Mouse (Mus musculus): ENCODE data around the gene Batf. TPM values are rescaled to one million over a fixed set of nuclear protein-coding genes. Genes with fewer than 3 reads are reported as not detected.
A peak's percentile ranks its signal among the peaks of the same experiment; 100 is the strongest.

Gene Batf
- total and polyA plus RNA-seq, 3 experiments: 1.0 to 1.8 (median 1.6) TPM

DNA sequence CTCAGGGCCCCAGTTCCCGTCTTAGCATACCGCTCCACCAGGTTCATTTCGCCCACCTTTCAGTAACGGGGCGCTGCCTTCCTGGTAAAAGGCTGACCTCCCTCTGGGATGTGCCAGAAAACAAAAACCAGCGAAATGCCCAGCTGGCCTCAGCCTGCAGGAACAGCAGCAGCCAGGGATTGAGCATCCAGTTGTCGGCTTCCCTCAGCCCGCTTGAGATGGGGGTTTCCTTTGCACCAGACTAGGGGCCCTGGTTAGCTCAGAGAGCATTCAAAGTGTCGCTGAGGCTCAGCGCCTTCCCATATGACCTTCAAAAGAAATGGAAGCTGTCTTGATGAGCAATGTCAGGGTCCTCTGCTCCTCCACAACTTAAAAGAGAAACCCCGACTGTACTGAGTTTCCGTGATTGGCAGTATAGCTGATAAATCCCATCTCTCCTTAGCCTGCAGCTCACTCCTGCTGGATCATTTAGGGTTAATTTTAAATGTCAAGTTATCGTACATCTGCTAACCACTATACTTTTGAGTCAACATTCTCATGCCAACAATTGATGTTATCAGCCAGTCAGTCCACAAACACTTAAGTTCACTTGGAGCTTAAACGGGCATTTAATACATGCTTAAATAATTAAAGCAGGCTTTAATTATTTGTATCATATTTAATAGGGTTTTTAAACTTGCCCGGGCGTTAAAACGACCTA, 19.5 kb downstream of the Batf start:
- intact Hi-C loops (cut with DNase I): no loop called here
- DNase-seq: no peak
- H3K27ac ChIP-seq: peak overlapping the region; percentile 79
- no peaks in the 10 kb centered on the region for H3K79me2 ChIP-seq (replicated peaks; ENCODE audit: control insufficient read depth, insufficient read depth, low read length)
- peak overlapping the region; percentile 50 for H3K4me3 ChIP-seq
- peak overlapping the region; percentile 49 for H3K9ac ChIP-seq (ENCODE audit: low read depth, low read length)
- H3K4me1 ChIP-seq (ENCODE audit: control insufficient read depth, insufficient read depth, low read length): peaks cover 6% of the 10 kb centered on the region
- no peaks in the 10 kb centered on the region for H3K27me3 ChIP-seq (ENCODE audit: control insufficient read depth, insufficient read depth, low read length)
- H3K36me3 ChIP-seq (ENCODE audit: control insufficient read depth, insufficient read depth, low read length): no peaks in the 10 kb centered on the region
- 24% methylated on average over 17 of the region's 17 CpGs for WGBS
- TF ChIP-seq CTCF (IDR thresholded peaks at IDR 0.05) (no peak), POLR2A (IDR thresholded peaks at IDR 0.05; ENCODE audit: insufficient read depth, low read depth, low read length) (no peak), EP300 (IDR thresholded peaks at IDR 0.05; ENCODE audit: insufficient read depth, low read depth, low read length) (no peak)

DNA sequence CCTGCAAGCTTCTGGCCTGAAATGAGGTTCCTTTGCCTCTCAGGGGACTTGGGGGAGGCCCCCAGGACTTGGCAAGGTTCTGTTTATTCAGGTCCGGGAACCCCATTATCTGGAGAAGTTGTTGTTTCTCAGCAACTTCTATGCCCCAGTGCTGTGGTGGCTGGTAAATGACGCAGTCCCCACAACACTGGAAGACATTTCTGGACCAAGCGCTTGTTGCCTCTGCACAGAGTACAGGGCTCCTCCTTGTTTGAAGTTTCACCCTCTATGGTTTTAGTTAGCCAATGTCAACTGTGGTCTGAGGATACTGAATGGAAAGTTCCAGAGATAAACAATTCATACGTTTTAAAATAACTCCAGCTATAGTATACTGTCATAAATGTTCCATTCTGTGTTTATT, 20.4 kb downstream of the Batf start:
- 55% methylated on average over 4 of the region's 4 CpGs for WGBS
- Histone ChIP-seq H3K4me1 (ENCODE audit: control insufficient read depth, insufficient read depth, low read length) (peaks cover 6% of the 10 kb centered on the region), H3K27me3 (ENCODE audit: control insufficient read depth, insufficient read depth, low read length) (no peaks in the 10 kb centered on the region), H3K36me3 (ENCODE audit: control insufficient read depth, insufficient read depth, low read length) (no peaks in the 10 kb centered on the region), H3K9ac (ENCODE audit: low read depth, low read length) (no peak overlapping the region), H3K79me2 (replicated peaks; ENCODE audit: control insufficient read depth, insufficient read depth, low read length) (no peaks in the 10 kb centered on the region), H3K4me3 (no peak overlapping the region), H3K27ac (no peak overlapping the region)
- DNase-seq: no peak
- TF ChIP-seq POLR2A (IDR thresholded peaks at IDR 0.05; ENCODE audit: insufficient read depth, low read depth, low read length) (no peak), EP300 (IDR thresholded peaks at IDR 0.05; ENCODE audit: insufficient read depth, low read depth, low read length) (no peak), CTCF (IDR thresholded peaks at IDR 0.05) (no peak)
- intact Hi-C loops (cut with DNase I): no loop called here

DNA sequence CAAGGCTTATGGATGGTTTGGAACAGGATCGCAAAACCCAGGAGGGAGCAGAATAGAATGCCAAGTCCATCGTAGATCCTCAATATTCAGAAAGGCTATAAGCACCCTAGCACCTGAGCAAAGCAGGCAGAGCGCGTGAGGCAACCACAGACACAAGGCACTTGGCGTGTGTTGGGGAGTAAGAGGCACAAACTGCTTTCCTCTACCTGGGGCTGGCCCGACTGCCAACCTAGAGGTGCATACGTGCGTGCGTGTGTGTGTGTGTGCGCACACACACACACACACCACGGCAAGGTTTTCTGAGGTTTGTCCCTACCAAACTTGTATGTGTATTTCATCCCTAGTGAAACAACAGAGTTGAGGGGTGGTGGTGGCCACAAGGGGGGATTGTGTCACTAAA, 20.9 kb downstream of the Batf start:
- Histone ChIP-seq H3K36me3 (ENCODE audit: control insufficient read depth, insufficient read depth, low read length) (no peaks in the 10 kb centered on the region), H3K4me3 (no peak overlapping the region), H3K27me3 (ENCODE audit: control insufficient read depth, insufficient read depth, low read length) (no peaks in the 10 kb centered on the region), H3K9ac (ENCODE audit: low read depth, low read length) (no peak overlapping the region), H3K27ac (no peak overlapping the region), H3K79me2 (replicated peaks; ENCODE audit: control insufficient read depth, insufficient read depth, low read length) (no peaks in the 10 kb centered on the region), H3K4me1 (ENCODE audit: control insufficient read depth, insufficient read depth, low read length) (peaks cover 6% of the 10 kb centered on the region)
- 93% methylated on average over 11 of the region's 11 CpGs for WGBS
- intact Hi-C loops (cut with DNase I): no loop called here
- DNase-seq: no peak
- TF ChIP-seq EP300 (IDR thresholded peaks at IDR 0.05; ENCODE audit: insufficient read depth, low read depth, low read length): no peak
- TF ChIP-seq CTCF (IDR thresholded peaks at IDR 0.05): no peak
- no peak for TF ChIP-seq POLR2A (IDR thresholded peaks at IDR 0.05; ENCODE audit: insufficient read depth, low read depth, low read length)

DNA sequence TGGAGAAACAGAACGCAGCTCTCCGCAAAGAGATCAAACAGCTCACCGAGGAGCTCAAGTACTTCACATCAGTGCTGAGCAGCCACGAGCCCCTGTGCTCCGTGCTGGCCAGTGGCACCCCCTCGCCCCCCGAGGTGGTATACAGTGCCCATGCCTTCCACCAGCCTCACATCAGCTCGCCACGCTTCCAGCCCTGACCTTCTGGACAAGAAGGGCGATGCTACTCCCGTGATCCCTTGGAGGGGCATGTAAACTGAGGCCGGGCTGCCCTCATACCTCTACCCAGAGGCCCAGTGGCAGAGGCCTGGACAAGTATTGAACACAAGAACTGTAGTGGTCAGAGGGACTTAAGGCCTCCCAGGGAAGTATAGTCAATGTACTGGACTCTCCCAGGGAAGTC, 22.1 kb downstream of the Batf start:
- H3K27me3 ChIP-seq (ENCODE audit: control insufficient read depth, insufficient read depth, low read length): no peaks in the 10 kb centered on the region
- no peak for DNase-seq
- no peaks in the 10 kb centered on the region for H3K79me2 ChIP-seq (replicated peaks; ENCODE audit: control insufficient read depth, insufficient read depth, low read length)
- H3K4me3 ChIP-seq: no peak overlapping the region
- H3K27ac ChIP-seq: no peak overlapping the region
- no peak for TF ChIP-seq EP300 (IDR thresholded peaks at IDR 0.05; ENCODE audit: insufficient read depth, low read depth, low read length)
- TF ChIP-seq CTCF (IDR thresholded peaks at IDR 0.05): no peak
- TF ChIP-seq POLR2A (IDR thresholded peaks at IDR 0.05; ENCODE audit: insufficient read depth, low read depth, low read length): no peak
- intact Hi-C loops (cut with DNase I): no loop called here
- no peaks in the 10 kb centered on the region for H3K36me3 ChIP-seq (ENCODE audit: control insufficient read depth, insufficient read depth, low read length)
- WGBS: 92% methylated on average over 12 of the region's 12 CpGs
- H3K4me1 ChIP-seq (ENCODE audit: control insufficient read depth, insufficient read depth, low read length): peaks cover 6% of the 10 kb centered on the region
- no peak overlapping the region for H3K9ac ChIP-seq (ENCODE audit: low read depth, low read length)

DNA sequence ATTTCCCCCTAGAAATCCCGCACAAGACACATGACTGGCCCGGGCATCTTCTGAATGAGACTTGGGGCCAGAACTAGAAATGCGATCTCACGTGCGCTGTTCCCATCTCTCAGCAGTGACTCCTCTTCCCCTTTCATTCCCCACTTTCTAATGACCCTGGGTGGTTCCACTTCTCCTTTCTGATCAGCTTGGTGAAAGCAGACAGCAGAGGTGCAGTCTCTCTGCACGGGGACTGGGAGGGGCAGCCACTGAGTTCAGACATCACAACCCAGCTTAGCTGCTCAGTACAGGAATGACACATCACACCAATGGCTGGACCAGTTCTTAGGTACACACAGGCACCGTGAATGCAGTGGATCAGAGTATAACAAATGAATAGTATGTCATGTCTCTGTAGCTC, 24.2 kb downstream of the Batf start:
- no peaks in the 10 kb centered on the region for H3K79me2 ChIP-seq (replicated peaks; ENCODE audit: control insufficient read depth, insufficient read depth, low read length)
- DNase-seq: peak in 1 of 2 experiments; percentile 18
- peaks cover 2% of the 10 kb centered on the region for H3K4me1 ChIP-seq (ENCODE audit: control insufficient read depth, insufficient read depth, low read length)
- intact Hi-C loops (cut with DNase I): no loop called here
- H3K9ac ChIP-seq (ENCODE audit: low read depth, low read length): no peak overlapping the region
- no peaks in the 10 kb centered on the region for H3K36me3 ChIP-seq (ENCODE audit: control insufficient read depth, insufficient read depth, low read length)
- no peak overlapping the region for H3K4me3 ChIP-seq
- H3K27me3 ChIP-seq (ENCODE audit: control insufficient read depth, insufficient read depth, low read length): no peaks in the 10 kb centered on the region
- 73% methylated on average over 7 of the region's 7 CpGs for WGBS
- no peak overlapping the region for H3K27ac ChIP-seq
- no peak for TF ChIP-seq EP300 (IDR thresholded peaks at IDR 0.05; ENCODE audit: insufficient read depth, low read depth, low read length)

DNA sequence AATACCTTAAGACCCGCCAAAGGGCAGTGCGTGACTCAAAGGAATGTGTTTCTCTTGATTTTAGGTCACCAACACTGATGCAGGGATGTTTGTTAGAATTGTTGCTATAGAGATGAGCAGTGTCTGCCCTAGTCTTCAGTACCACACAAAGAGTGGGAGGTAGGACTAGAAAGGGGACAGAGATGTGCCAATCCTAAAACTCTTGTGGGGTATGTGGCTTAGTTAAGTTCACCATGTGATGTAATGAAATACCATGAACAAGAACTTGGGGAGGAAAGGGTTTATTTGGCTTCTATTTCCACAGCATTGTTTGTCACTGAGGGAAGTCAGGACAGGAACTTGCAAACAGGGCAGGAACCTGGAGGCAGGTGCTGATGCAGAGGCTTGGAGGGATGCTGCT, 26.1 kb downstream of the Batf start:
- intact Hi-C loops (cut with DNase I): no loop called here
- WGBS: 73% methylated on average over 2 of the region's 2 CpGs
- Histone ChIP-seq H3K4me1 (ENCODE audit: control insufficient read depth, insufficient read depth, low read length) (no peaks in the 10 kb centered on the region), H3K9ac (ENCODE audit: low read depth, low read length) (no peak overlapping the region), H3K36me3 (ENCODE audit: control insufficient read depth, insufficient read depth, low read length) (no peaks in the 10 kb centered on the region), H3K27me3 (ENCODE audit: control insufficient read depth, insufficient read depth, low read length) (no peaks in the 10 kb centered on the region), H3K79me2 (replicated peaks; ENCODE audit: control insufficient read depth, insufficient read depth, low read length) (no peaks in the 10 kb centered on the region), H3K4me3 (no peak overlapping the region), H3K27ac (no peak overlapping the region)
- no peak for DNase-seq
- TF ChIP-seq POLR2A (IDR thresholded peaks at IDR 0.05; ENCODE audit: insufficient read depth, low read depth, low read length): no peak
- TF ChIP-seq EP300 (IDR thresholded peaks at IDR 0.05; ENCODE audit: insufficient read depth, low read depth, low read length): no peak
- TF ChIP-seq CTCF (IDR thresholded peaks at IDR 0.05): no peak

All from heart, adult 2 months (tissue).